Mouse (Mus musculus) spleen, postnatal 10 days (tissue): ENCODE results near the gene Cacna1a.

Experiments
- DNase-seq, 2 experiments: peaks; one replicate each; pipeline ENCODE4 v3.0.0; 2021 to 2022; ENCODE audit warnings: low spot score in 2 of 2

The Cacna1a gene

GRCm38 (mm10) chr8:84533341-84533740 lies 145.1 kb downstream of the Cacna1a start:
- no peak for DNase-seq

DNA sequence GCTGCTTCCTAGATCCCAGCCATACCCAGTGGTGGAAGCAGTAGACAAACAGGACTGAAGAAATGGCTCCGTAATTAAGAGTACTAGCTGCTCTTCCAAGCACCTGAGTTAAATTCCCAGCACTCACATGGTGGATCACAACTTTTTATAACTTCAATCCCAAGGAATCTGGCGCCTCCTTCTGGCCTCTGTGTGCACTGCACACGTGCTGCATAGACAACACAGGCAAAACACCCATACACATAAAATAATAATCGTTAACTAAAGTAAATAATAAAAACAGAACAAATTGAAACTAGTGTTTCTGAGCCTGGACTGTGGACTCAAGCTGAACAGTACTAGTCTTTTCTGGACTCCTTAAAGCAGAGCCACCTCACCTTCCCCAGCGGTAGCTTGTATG lies 148.7 kb downstream of the Cacna1a start:
- no peak for DNase-seq

DNA sequence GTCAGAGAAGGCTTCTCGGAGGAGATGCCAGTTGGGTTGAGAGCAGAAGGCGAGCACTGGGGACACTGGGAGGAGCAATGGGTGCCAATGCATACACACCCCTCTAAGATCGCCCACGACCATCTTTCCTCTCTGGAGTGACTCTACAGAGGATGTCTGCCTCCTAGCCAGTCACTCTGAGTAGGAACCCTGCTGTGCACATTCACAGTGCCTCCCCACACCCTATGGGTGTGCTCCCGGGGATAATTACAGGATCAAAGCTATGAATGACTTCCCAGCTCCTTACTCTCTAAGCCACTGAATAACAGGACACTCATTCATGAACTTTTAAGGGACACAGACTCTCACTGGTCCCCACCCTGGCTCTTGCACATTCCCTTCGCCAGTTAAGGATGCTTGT lies 151.1 kb downstream of the Cacna1a start:
- DNase-seq: no peak

GRCm38 (mm10) chr8:84542481-84542880 lies 154.2 kb downstream of the Cacna1a start:
- DNase-seq: no peak

DNA sequence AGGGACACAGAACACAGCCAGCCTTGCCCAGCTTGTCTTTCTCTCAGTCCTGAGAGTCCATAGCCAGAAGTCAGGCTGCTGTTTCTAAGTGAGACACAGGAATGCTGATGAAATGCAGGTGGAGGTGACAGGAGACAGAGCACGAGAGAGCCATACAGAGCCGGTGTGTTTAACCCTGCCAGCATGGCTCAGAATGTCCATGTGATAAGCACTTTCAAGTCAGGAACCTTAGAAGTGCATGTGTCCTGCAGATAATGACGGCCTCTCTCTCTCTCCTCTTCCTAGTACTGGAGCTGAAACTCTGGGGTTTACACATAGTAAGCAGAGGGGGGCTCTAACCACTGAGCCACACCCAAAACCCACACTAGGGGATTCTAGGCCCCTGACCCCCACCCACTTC lies 157.3 kb downstream of the Cacna1a start:
- no peak for DNase-seq

- no peak for DNase-seq
These were observed 164.2 kb downstream of the Cacna1a start for GRCm38 (mm10) chr8:84552457-84552856.

DNA sequence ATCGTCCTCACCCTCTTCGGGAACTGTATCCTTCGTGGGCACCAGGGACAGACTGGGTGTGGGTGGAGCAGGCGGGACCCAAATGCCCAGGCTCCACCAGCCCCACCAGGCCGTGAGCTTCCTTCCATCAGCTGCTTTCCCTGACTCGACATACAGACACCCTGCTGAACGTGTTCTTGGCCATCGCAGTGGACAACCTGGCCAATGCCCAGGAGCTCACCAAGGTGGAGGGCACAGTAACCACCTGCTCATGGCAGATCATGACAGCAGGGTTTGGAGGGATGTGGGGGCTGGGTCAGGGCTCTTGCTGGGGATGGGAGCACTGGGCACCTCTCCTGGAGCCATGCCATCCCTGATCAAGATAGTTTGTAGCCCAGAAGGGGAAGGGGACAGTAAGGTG lies 164.9 kb downstream of the Cacna1a start:
- no peak for DNase-seq

GRCm38 (mm10) chr8:84553617-84554016 lies 165.4 kb downstream of the Cacna1a start:
- DNase-seq: no peak

GRCm38 (mm10) chr8:84554301-84555027 lies 166.2 kb downstream of the Cacna1a start:
- peak; percentile 17 to 65 for DNase-seq

GRCm38 (mm10) chr8:84555269-84555668 lies 167.0 kb downstream of the Cacna1a start:
- no peak for DNase-seq

DNA sequence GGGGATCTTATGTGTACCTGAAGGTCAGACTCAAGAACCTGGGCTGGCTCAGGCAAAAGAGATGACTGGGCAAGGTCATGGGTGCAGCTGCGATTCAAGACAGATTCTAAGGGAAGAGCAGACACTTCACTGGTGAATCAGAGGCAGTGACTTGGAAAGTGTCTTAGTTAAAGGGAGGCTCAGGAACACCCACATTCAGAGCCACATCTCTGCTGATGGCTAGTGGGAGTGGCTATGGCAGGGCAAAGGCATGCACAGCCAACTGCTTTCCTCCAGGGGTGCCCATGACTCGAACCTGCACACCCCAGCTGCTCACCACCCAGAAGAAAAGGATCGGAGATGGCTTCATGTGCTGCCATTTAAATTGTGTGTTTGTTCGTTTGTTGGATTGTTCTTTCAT lies 169.7 kb downstream of the Cacna1a start:
- DNase-seq: no peak

DNA sequence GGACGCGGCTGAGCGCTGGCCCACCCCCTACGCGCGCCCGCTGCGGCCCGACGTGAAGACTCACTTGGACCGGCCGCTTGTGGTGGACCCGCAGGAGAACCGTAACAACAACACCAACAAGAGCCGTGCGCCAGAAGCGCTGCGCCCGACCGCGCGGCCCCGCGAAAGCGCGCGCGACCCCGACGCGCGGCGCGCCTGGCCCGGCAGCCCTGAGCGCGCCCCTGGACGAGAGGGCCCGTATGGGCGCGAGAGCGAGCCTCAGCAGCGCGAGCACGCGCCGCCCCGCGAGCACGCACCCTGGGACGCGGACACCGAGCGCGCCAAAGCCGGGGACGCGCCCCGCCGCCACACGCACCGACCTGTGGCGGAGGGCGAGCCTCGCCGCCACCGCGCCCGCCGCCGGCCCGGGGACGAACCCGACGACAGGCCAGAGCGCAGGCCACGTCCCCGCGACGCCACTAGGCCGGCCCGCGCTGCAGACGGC lies 170.9 kb downstream of the Cacna1a start:
- no peak for DNase-seq

DNA sequence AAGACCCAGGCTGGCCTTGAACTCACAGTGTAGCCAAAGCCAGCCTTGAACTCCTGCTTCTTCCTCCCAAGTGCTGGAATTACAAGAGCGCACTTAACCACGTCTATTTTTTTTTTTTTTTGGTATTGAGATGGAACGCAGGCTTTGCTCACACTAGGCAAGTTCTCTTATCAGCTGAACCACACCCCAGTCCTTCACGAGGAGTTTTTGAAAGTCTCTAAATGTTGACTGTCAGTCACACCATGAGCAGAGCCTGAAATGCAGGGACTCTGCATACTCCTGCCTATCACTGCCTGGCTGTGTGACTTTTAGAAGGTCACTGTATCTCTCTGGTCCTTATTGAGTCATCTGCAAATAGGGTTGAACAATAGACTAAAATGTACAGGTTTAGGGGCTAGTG lies 173.5 kb downstream of the Cacna1a start:
- no peak for DNase-seq

DNA sequence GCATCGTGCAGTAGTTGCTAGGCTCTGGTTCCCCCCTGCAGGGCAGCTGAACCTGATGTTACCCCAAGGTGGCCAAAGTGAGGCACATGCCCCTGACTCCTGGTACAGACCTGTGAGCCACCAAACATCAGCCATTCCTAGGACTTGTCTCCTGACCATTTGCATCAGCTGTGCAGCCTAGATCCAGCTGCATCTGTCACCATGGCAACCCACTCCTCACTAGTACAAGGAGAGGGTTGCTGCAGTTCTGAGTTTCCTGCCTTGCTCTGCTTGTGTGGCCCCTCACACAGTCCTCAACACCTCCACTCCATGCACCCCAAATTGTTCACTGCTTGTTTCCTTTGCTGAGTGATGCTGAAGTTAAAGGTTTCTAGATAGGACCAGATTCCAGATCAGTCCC lies 175.8 kb downstream of the Cacna1a start:
- DNase-seq: no peak

- no peak for DNase-seq
These were observed 177.5 kb downstream of the Cacna1a start for GRCm38 (mm10) chr8:84565577-84566360.

DNA sequence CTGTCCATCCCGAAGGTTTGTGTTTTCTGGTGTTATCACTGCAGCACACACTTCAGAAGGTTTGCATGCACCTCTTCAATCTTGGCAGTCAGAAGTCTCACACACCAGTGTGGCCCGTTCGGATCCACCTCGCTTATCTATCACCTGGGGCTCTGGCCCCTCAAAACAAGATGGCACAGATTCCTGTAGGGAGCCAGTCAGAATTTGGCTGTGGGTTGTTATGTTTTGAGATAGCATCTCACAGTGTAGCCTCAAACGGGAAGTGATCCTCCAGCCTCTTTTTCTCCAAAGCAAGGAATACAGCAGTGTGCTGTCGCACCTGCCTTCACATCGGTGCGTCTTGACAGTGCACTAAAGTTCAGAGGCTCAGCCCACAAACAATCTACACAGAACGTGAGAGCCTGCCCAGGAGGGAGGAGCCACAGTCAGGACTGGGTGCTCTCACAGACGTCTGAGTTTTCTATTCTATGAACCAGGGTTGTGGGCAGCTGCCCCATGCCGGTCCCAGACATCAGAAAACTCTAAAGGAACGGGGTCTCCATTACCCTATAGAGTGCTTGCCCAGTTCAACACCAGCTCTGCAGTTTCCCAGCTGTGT lies 178.7 kb downstream of the Cacna1a start:
- no peak for DNase-seq

DNA sequence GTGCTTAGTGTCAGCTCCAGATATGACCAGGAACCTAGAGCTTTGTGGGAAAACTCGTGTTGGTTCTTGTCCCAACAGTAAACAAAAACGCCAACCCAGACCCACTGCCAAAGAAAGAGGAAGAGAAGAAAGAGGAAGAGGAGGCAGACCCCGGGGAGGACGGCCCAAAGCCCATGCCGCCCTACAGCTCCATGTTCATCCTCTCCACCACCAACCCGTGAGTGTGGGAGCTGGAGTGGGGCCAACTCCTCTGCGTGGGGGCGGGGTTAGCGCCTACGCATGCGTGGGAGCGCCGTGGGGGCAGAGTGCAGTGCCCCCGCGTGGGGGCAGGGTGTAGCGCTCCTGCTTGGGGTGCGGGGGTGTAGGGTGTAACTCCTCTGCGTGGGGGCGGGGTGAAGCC lies 179.3 kb downstream of the Cacna1a start:
- peak in 1 of 2 experiments; percentile 60 for DNase-seq

DNA sequence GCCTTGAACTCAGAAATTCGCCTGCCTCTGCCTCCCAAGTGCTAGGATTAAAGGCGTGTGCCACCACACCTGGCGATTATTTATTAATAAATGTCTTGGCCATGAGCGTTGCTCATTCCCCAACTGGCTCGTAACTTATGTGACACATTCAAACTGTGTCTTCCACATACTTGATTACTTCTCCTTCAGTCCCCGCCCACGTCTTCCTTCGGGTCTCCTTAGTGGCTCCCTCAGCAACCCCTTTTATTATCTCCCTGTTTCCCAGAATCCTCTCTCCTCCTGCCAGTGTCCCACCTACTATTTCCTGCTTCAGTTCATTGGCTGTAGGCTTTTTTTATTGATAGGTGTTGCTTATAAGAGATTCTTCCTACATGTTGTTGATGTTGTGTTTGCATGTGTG lies 180.5 kb downstream of the Cacna1a start:
- DNase-seq: no peak

GRCm38 (mm10) chr8:84569921-84570673 lies 181.9 kb downstream of the Cacna1a start:
- DNase-seq: no peak

- DNase-seq: no peak
These were observed 189.2 kb downstream of the Cacna1a start for GRCm38 (mm10) chr8:84577432-84577831.

DNA sequence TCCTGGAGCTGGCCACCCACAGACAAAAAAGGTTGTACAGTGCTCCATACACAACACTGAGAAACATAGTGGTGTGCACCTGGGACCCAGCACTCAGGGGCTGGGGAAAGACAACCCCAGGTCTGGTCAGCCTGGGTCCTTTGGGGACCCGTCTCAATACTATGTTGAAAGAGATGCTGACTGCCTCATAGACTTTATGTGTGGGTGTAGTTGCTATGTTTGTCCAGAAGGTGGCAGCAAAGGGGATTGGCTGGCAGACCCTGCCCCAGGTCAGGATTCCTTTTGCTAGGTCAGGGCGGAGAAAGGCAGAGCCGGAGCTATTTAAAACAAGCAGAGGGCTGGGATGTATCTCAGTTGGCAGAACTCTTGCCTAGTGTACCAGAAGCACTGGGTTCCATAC lies 191.4 kb downstream of the Cacna1a start:
- peak in 1 of 2 experiments; percentile 59 for DNase-seq

- peak in 1 of 2 experiments; percentile 61 for DNase-seq
These were observed 197.1 kb downstream of the Cacna1a start for GRCm38 (mm10) chr8:84585311-84585710.
